Mouse (Mus musculus) lung, adult 2 months (tissue): ENCODE measurements around the gene Lcn8.

ENCODE experiments used
- CTCF ChIP-seq: fragments of 200-500 bp; IDR thresholded peaks from 2 replicates; pipeline ENCODE4 v1.5.1; 2011; ENCODE audit warnings: mild to moderate bottlenecking, low read length, control low read depth; ENCODE audit not compliant: insufficient read depth
- POLR2A ChIP-seq: fragments of 200-500 bp; IDR thresholded peaks from 2 replicates; pipeline ENCODE4 v1.6.1; 2011; ENCODE audit warnings: low read depth, mild to moderate bottlenecking, control low read depth, low read length, borderline replicate concordance; ENCODE audit errors: extremely low read depth

DNA sequence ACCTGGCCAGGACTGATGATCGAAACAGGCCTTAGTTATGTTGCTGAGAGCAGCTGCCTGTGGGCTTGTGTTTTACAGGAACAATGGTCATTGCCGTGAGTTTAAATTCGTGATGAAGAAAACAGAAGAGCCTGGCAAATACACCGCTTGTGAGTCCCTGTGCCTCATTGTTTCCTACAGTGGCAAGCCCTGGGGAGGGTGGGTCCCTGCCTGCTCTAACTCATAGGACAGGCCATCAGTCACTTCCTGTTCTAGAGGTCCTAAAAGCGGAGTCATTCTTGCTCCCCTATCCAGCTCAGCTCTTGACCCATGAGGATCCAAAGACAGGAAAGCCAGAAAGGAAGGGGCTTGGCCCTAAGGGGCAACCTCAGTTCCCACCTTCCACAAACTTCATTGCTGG, 48.1 kb downstream of the Lcn8 start:
- TF ChIP-seq CTCF (no peak), POLR2A (no peak)
